Mouse (Mus musculus): Measurements from ENCODE around the gene Cxcl3. TPM values are rescaled to one million over a fixed set of nuclear protein-coding genes. Genes with fewer than 3 reads are reported as not detected.

Cxcl3 gene
- polyA plus RNA-seq, 1 experiment from 2014 or later = not detected

DNA sequence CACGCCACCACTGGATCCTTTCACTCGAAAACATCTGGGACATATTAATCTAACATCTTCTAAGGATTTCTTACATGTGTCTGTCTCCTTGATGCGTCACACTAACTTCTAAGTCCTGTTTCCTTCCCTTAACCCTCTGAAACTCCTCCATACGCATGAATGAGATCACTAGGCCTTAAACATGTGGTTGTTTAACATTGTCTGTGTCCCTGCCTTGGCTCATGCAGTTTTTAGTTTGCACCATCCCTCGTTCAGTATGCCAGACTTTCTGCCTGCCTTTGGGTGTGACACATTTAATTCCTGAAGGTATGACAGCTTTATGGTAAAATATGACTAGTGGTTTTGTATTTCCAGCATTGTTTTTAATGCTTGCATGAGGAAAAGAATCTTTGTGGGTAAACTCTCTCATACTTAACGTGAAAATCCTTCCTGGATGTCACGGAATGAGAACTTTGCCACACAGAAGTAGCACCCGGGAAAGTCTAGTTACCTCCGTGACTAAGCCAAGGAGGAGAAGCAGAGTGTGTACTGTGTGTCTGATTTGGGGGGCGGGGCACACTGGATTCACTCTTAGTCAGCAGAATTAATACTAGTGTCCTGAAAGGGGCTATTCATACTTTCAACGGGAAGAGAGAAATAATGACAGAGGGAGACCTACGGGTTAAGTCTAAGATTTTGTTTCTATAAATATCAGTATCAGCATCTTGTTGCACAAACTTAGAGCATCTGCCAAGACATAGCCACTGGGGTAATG is 21.8 kb upstream of the Cxcl3 start:
- Histone ChIP-seq H3K4me1 (replicated peaks; ENCODE audit: control insufficient read depth, insufficient read depth, low read length) (peaks cover 6% of the 10 kb centered on the region), H3K27ac (ENCODE audit: low read length) (no peak overlapping the region), H3K9ac (ENCODE audit: low read length) (no peak overlapping the region), H3K27me3 (ENCODE audit: control insufficient read depth, insufficient read depth, low read depth, low read length) (peaks cover 6% of the 10 kb centered on the region; the same call in 1 of the 2 replicates), H3K4me3 (ENCODE audit: low read length) (no peak overlapping the region), H3K9me3 (ENCODE audit: control insufficient read depth, low read length) (no peaks in the 10 kb centered on the region), H3K4me2 (ENCODE audit: low read depth, low read length) (no peak overlapping the region), H3K36me3 (ENCODE audit: control insufficient read depth, insufficient read depth, low read length) (no peaks in the 10 kb centered on the region)
- 61% methylated on average over 12 of the region's 12 CpGs for WGBS
- peak; percentile 54; the same call in 1 of the 2 replicates for ATAC-seq (ENCODE audit: low read depth)

DNA sequence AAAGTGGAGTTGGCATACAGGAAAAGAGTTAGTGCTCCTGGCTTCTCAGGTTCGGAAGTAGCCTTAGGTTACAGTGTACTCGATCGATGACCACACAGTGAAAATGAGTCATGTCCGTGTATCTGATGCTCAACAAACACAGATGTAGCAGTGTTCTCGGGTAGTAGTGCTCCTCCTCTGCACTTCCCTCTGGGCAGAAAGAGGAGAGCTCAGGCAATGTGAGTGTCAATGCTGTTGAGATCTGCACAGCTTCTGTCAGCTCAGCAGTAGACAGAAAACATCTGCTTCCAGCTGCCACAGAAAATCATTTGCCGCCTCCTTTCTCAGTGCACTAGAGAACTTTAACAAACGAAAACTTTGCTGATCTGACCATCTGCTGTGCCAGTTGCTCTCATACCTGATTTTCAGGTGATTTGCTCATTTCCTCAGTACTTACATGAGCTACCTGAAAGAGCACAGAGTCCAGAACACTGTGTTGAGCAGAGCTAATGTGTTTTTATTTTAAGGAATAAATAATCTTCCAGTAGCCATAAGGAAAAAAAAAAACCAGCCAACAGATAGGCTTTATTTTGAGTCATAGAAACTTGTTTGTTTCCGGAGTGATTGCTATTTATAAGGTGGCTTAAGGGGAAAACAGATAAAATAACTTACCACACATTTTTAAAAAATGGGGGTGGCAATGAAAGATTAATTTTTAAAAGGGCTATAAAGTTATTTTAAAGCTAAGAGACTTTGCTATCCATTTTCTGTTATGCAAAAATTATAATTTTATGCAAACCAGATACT is 19.9 kb upstream of the Cxcl3 start:
- no peak overlapping the region for H3K9ac ChIP-seq (ENCODE audit: low read length)
- no peaks in the 10 kb centered on the region for H3K36me3 ChIP-seq (ENCODE audit: control insufficient read depth, insufficient read depth, low read length)
- peaks cover 2% of the 10 kb centered on the region; the same call in 1 of the 2 replicates for H3K4me1 ChIP-seq (replicated peaks; ENCODE audit: control insufficient read depth, insufficient read depth, low read length)
- H3K4me2 ChIP-seq (ENCODE audit: low read depth, low read length) = no peak overlapping the region
- no peaks in the 10 kb centered on the region for H3K27me3 ChIP-seq (ENCODE audit: control insufficient read depth, insufficient read depth, low read depth, low read length)
- 34% methylated on average over 8 of the region's 8 CpGs for WGBS
- no peak overlapping the region for H3K27ac ChIP-seq (ENCODE audit: low read length)
- H3K4me3 ChIP-seq (ENCODE audit: low read length) = no peak overlapping the region
- peak; percentile 74 for ATAC-seq (ENCODE audit: low read depth)
- no peaks in the 10 kb centered on the region for H3K9me3 ChIP-seq (ENCODE audit: control insufficient read depth, low read length)

DNA sequence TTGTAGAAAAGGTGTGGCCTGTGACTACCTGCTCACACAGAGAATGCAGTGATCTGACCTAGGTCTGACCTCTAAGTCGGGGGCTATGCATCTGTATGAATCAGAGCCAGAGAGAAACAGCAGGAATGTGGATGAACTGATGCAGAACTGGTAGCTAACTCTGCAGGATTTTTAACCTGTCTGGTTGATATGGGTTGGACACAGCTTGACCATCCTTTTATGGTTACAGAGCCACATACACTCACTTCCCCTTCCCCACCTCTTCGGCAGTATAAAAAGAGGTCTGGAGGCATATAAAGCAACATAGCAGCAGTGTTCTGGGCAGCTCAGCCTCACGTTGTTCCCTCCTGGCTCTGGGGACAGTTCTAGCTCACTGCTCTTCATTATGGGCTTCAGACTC is 17.7 kb upstream of the Cxcl3 start, which contains the start of gene Ppbp:
TSS of gene Ppbp (plus strand) at position 301 of the 400 bp plus-strand sequence.
- no peaks in the 10 kb centered on the region for H3K36me3 ChIP-seq (ENCODE audit: control insufficient read depth, insufficient read depth, low read length)
- H3K9ac ChIP-seq (ENCODE audit: low read length) = no peak within 1 kb of the TSS
- H3K4me1 ChIP-seq (replicated peaks; ENCODE audit: control insufficient read depth, insufficient read depth, low read length) = peaks cover 12% of the 10 kb centered on the region
- H3K27ac ChIP-seq (ENCODE audit: low read length) = no peak within 1 kb of the TSS
- H3K4me3 ChIP-seq (ENCODE audit: low read length) = no peak within 1 kb of the TSS
- H3K27me3 ChIP-seq (ENCODE audit: control insufficient read depth, insufficient read depth, low read depth, low read length) = no peaks in the 10 kb centered on the region
- no peaks in the 10 kb centered on the region for H3K9me3 ChIP-seq (ENCODE audit: control insufficient read depth, low read length)
- H3K4me2 ChIP-seq (ENCODE audit: low read depth, low read length) = no peak within 1 kb of the TSS
- 60% methylated on average over 3 of the region's 3 CpGs for WGBS
- ATAC-seq (ENCODE audit: low read depth) = no peak

DNA sequence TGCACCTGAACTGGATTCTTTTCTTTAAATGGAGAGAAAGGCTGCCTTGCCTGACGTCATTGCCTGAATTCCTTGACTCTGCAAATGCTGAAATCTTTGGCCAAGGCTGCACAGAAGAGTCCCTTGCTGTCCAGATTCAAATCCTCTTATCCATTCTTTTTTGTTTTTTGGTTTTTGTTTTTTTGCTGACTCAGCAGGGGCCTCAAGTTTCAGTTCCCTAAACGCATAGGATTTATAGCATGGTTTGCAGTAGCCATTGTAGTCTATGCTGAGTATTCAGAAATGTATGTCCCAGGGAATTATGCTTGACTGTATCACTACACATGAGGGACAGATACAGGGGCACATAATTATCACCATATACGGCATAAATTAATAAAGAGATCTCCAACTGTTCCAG is 14.5 kb upstream of the Cxcl3 start:
- H3K27ac ChIP-seq (ENCODE audit: low read length) = no peak overlapping the region
- H3K4me1 ChIP-seq (replicated peaks; ENCODE audit: control insufficient read depth, insufficient read depth, low read length) = peaks cover 10% of the 10 kb centered on the region

DNA sequence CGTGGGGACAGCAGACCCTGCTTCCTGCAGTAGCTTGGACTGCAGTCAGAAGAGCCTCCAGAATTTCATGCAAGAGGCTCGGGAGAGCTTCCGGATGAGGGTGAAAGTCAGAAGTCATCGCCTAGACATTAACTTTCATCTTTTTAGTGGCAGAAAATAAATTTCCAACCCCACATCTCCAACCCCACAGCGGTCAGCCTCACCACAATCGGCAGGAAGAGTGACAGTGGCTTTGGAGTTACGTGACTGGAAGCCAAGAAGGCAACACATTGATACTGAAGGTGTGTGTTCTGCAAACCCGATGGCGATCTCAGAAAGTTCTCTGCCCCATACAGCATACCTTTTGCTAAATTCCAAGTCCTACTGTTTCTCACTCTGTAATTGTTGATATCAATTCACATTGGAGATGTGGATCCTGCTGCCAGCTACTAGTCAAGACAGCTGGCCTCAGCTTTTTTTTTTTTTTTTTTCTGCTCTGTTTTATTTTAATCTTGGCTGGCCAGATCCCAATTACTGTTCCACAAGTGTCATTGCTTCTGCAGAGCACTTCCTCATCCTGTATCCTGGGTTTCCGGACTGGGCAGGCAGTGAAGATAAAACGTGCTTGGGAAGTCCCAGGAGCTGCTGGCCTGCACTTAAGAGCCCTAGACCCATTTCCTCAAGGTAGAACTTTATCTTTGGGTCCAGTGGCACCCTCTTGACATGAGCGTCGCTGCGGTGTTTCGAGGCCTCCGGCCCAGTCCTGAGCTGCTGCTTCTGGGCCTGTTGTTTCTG is 13.8 kb upstream of the Cxcl3 start, which contains the start of gene Pf4:
TSS of gene Pf4 (plus strand) at position 556 of the 774 bp plus-strand sequence.
- H3K4me3 ChIP-seq (ENCODE audit: low read length) = no peak within 1 kb of the TSS
- WGBS = 48% methylated on average over 16 of the region's 16 CpGs
- no peak within 1 kb of the TSS for H3K9ac ChIP-seq (ENCODE audit: low read length)
- peak; percentile 83 for ATAC-seq (ENCODE audit: low read depth)
- no peaks in the 10 kb centered on the region for H3K36me3 ChIP-seq (ENCODE audit: control insufficient read depth, insufficient read depth, low read length)
- peaks cover 10% of the 10 kb centered on the region for H3K4me1 ChIP-seq (replicated peaks; ENCODE audit: control insufficient read depth, insufficient read depth, low read length)
- H3K4me2 ChIP-seq (ENCODE audit: low read depth, low read length) = no peak within 1 kb of the TSS
- no peaks in the 10 kb centered on the region for H3K9me3 ChIP-seq (ENCODE audit: control insufficient read depth, low read length)
- H3K27ac ChIP-seq (ENCODE audit: low read length) = no peak within 1 kb of the TSS
- no peaks in the 10 kb centered on the region for H3K27me3 ChIP-seq (ENCODE audit: control insufficient read depth, insufficient read depth, low read depth, low read length)

More for the DNA sequence above, 14.5 kb upstream of the Cxcl3 start:
- no peak overlapping the region for H3K4me3 ChIP-seq (ENCODE audit: low read length)
- no peak overlapping the region for H3K4me2 ChIP-seq (ENCODE audit: low read depth, low read length)
- ATAC-seq (ENCODE audit: low read depth) = no peak
- no peaks in the 10 kb centered on the region for H3K36me3 ChIP-seq (ENCODE audit: control insufficient read depth, insufficient read depth, low read length)
- no peaks in the 10 kb centered on the region for H3K27me3 ChIP-seq (ENCODE audit: control insufficient read depth, insufficient read depth, low read depth, low read length)
- 70% methylated on average over 3 of the region's 3 CpGs for WGBS
- H3K9me3 ChIP-seq (ENCODE audit: control insufficient read depth, low read length) = no peaks in the 10 kb centered on the region
- H3K9ac ChIP-seq (ENCODE audit: low read length) = no peak overlapping the region

DNA sequence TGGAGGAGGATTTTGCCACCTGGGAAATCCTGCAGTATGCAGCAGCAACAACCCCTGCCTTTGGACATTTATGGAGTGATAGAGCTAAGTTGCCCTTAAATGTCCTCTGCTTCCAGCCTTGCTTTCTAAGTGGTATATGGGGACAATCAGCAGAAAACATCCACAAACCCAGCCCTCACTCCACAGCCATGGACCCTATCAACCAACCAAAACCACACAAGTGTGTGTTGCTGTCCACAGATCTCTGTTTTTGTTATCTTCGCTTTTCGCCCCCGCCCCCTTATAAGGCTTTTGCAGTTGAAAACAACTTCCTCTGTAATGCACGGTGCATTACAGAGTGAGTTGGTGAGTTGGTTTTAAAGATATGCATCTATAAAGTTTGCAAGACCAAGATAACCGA is 10.3 kb upstream of the Cxcl3 start:
- Histone ChIP-seq H3K27me3 (ENCODE audit: control insufficient read depth, insufficient read depth, low read depth, low read length) (no peaks in the 10 kb centered on the region), H3K4me1 (replicated peaks; ENCODE audit: control insufficient read depth, insufficient read depth, low read length) (peaks cover 10% of the 10 kb centered on the region), H3K4me2 (ENCODE audit: low read depth, low read length) (no peak overlapping the region), H3K9ac (ENCODE audit: low read length) (no peak overlapping the region), H3K9me3 (ENCODE audit: control insufficient read depth, low read length) (no peaks in the 10 kb centered on the region), H3K27ac (ENCODE audit: low read length) (no peak overlapping the region), H3K36me3 (ENCODE audit: control insufficient read depth, insufficient read depth, low read length) (no peaks in the 10 kb centered on the region), H3K4me3 (ENCODE audit: low read length) (no peak overlapping the region)
- ATAC-seq (ENCODE audit: low read depth) = no peak
- WGBS = 80% methylated on average over 5 of the region's 5 CpGs

DNA sequence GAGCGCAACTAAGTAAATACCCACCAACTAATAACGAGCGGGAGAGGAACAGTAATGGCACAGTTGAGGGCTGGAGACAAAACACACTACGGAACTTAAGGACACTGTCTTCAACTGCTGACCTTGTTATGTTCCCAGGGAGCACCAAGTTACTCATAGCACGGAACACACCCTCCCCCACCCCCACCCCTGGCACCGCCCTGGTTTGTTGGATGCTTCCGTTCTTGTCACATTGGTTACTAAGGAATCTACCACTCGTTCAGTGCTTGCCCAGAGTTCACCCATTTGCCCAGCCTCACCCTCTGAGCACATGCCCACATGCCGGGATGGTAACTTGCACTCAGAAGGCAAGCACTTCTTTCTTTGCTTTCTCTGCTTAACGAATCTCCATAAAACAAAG is 8.3 kb upstream of the Cxcl3 start:
- WGBS = 75% methylated on average over 10 of the region's 10 CpGs
- Histone ChIP-seq H3K4me2 (ENCODE audit: low read depth, low read length) (no peak overlapping the region), H3K27me3 (ENCODE audit: control insufficient read depth, insufficient read depth, low read depth, low read length) (no peaks in the 10 kb centered on the region), H3K27ac (ENCODE audit: low read length) (no peak overlapping the region), H3K36me3 (ENCODE audit: control insufficient read depth, insufficient read depth, low read length) (no peaks in the 10 kb centered on the region), H3K4me3 (ENCODE audit: low read length) (no peak overlapping the region), H3K9ac (ENCODE audit: low read length) (no peak overlapping the region), H3K4me1 (replicated peaks; ENCODE audit: control insufficient read depth, insufficient read depth, low read length) (peaks cover 3% of the 10 kb centered on the region), H3K9me3 (ENCODE audit: control insufficient read depth, low read length) (no peaks in the 10 kb centered on the region)
- ATAC-seq (ENCODE audit: low read depth) = no peak

DNA sequence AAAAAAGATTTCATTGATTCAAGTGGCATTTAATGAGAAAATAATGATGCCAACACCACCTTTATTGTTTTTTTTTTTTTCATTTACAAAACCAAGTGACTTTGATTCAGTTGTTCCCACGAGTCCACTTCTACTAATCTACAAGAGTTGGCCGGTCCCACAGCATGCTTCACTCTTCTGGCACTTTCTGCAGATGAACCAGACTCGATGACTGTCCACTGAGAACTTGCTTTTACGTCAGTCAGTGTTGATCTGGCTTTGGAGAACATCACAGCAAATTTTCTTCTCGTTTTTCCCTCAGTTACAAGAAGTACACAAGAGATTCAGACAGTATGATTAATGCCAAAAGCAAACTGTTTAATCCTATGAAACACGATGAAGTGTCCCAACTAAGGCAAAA is 7.0 kb upstream of the Cxcl3 start:
- no peak overlapping the region for H3K9ac ChIP-seq (ENCODE audit: low read length)
- no peak for ATAC-seq (ENCODE audit: low read depth)
- no peaks in the 10 kb centered on the region for H3K9me3 ChIP-seq (ENCODE audit: control insufficient read depth, low read length)
- WGBS = 60% methylated on average over 6 of the region's 6 CpGs
- no peaks in the 10 kb centered on the region for H3K36me3 ChIP-seq (ENCODE audit: control insufficient read depth, insufficient read depth, low read length)
- no peak overlapping the region for H3K4me3 ChIP-seq (ENCODE audit: low read length)
- H3K4me1 ChIP-seq (replicated peaks; ENCODE audit: control insufficient read depth, insufficient read depth, low read length) = no peaks in the 10 kb centered on the region
- H3K27ac ChIP-seq (ENCODE audit: low read length) = no peak overlapping the region
- H3K4me2 ChIP-seq (ENCODE audit: low read depth, low read length) = no peak overlapping the region
- H3K27me3 ChIP-seq (ENCODE audit: control insufficient read depth, insufficient read depth, low read depth, low read length) = no peaks in the 10 kb centered on the region

DNA sequence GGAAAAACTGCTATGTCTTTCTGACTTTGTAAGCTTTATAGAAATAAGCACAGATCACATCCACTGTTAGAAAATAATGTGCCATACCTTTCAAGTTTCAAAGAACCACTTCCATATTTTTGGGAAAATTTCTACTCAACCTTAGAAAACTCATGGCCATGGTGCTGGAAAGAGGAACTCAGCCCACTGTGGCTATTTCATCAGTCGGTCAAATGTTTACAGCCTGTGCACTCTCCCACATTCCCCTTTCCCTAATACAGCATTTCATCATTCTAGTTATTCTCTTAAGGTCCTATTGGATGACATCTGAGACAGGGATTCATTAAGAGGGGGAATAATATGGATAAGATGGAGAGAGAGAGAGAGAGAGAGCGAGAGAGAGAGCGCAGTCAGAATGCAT is 2.2 kb upstream of the Cxcl3 start:
- Histone ChIP-seq H3K27me3 (ENCODE audit: control insufficient read depth, insufficient read depth, low read depth, low read length) (no peaks in the 10 kb centered on the region; the same call in 1 of the 2 replicates), H3K4me2 (ENCODE audit: low read depth, low read length) (no peak overlapping the region), H3K9me3 (ENCODE audit: control insufficient read depth, low read length) (no peaks in the 10 kb centered on the region), H3K4me1 (replicated peaks; ENCODE audit: control insufficient read depth, insufficient read depth, low read length) (peaks cover 4% of the 10 kb centered on the region), H3K9ac (ENCODE audit: low read length) (no peak overlapping the region), H3K27ac (ENCODE audit: low read length) (no peak overlapping the region), H3K4me3 (ENCODE audit: low read length) (no peak overlapping the region), H3K36me3 (ENCODE audit: control insufficient read depth, insufficient read depth, low read length) (no peaks in the 10 kb centered on the region)
- WGBS = 71% methylated on average over 3 of the region's 3 CpGs
- no peak for ATAC-seq (ENCODE audit: low read depth)
